Mouse (Mus musculus): Measurements from ENCODE around the gene Ipo9.

DNA sequence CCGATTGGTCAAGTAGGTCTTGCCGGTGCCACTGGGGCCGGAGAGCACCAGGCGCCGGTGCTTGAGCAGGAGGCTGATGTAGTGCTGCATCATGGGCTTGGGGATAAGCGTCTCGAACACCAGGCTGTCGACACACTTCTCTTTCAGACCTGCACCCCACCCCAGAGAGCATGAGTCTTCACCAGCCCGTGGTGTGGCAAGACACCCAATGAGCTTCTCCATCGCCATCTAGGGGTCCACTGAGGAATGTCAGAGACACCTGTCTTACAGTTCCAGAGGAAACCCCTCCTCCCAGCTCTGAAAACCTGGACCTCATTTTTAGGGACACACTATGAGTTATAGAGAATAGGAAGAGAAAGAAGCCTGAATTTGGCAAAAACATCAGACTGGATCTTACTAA, 22.0 kb upstream of the Ipo9 start:
- TF ChIP-seq POLR2A (IDR thresholded peaks at IDR 0.05; ENCODE audit: control insufficient read depth, extremely low read depth, insufficient read depth, low read length, poor library complexity) (no peak), CTCF (IDR thresholded peaks at IDR 0.05; ENCODE audit: borderline replicate concordance, control insufficient read depth, extremely low read depth, insufficient read depth, low read length, poor library complexity) (no peak)

Data from thymus, adult 2 months (tissue).